Mouse (Mus musculus) liver, embryonic 11.5 days (tissue): Measurements from ENCODE around the gene Keap1. TPM values are rescaled to one million over a fixed set of nuclear protein-coding genes. Genes with fewer than 3 reads are reported as not detected.

Experiments used
- ATAC-seq: fragments of 200-750 bp; cut with Nextera tagmentation; replicated peaks from 2 replicates; pipeline ENCODE4 v1.8.0; 2017; ENCODE audit warnings: moderate number of reproducible peaks, mild to moderate bottlenecking, moderate TSS enrichment, moderate library complexity; ENCODE audit not compliant: low FRiP score
- DNase-seq: peaks from one replicate; pipeline ENCODE4 v3.0.0-alpha.2; 2017; ENCODE audit warnings: low spot score
- H3K27ac ChIP-seq: fragments of 300-500 bp; sonication (generic); 2 replicates; pipeline ENCODE4 v1.5.1; 2014; ENCODE audit warnings: mild to moderate bottlenecking, low read depth, low read length, control low read depth
- H3K27me3 ChIP-seq: fragments of 300-500 bp; sonication (generic); replicated peaks from 2 replicates; pipeline ENCODE4 v1.6.1; 2014; ENCODE audit warnings: low read length, mixed read lengths; ENCODE audit not compliant: control insufficient read depth, insufficient read depth
- H3K36me3 ChIP-seq: fragments of 300-500 bp; sonication (generic); 2 replicates; pipeline ENCODE4 v1.6.1; 2014; ENCODE audit warnings: mild to moderate bottlenecking, low read length, moderate library complexity, mixed read lengths; ENCODE audit not compliant: control insufficient read depth, insufficient read depth
- H3K4me1 ChIP-seq: fragments of 300-500 bp; sonication (generic); replicated peaks from 2 replicates; pipeline ENCODE4 v1.6.1; 2014; ENCODE audit warnings: low read length, mixed read lengths; ENCODE audit not compliant: control insufficient read depth, insufficient read depth
- H3K4me2 ChIP-seq: fragments of 300-500 bp; sonication (generic); 2 replicates; pipeline ENCODE4 v1.6.1; 2014; ENCODE audit warnings: mild to moderate bottlenecking, control low read depth, moderate library complexity
- H3K4me3 ChIP-seq: fragments of 300-500 bp; sonication (generic); 2 replicates; pipeline ENCODE4 v1.5.1; 2014; ENCODE audit warnings: low read depth, low read length, control low read depth
- H3K9ac ChIP-seq: fragments of 300-500 bp; sonication (generic); 2 replicates; pipeline ENCODE4 v1.6.1; 2014; ENCODE audit warnings: low read depth, low read length, control low read depth
- H3K9me3 ChIP-seq: fragments of 300-500 bp; sonication (generic); 2 replicates; pipeline ENCODE4 v1.6.1; 2016; ENCODE audit warnings: low read length, inconsistent platforms, mixed read lengths; ENCODE audit not compliant: control insufficient read depth
- WGBS: fragments of 180-500 bp; shearing (Covaris S2); extraction: QIAGEN DNeasy Blood & Tissue Kit; methylation state at CpG from one replicate; pipeline ENCODE4 v1.1.7; 2014; 5-methylcytosine and 5-hydroxymethylcytosine counted together
- polyA plus RNA-seq: library from polyadenylated mRNA; unstranded; fragments of >200 nt; fragmentation: Nextera tagmentation; extraction: Ambion mirVana; gene quantifications from 2 replicates; pipeline ENCODE4 v1.2.1, GENCODE M21; 2014

Gene Keap1
- polyA plus RNA-seq, 1 experiment from 2014 or later: 43.8 TPM

DNA sequence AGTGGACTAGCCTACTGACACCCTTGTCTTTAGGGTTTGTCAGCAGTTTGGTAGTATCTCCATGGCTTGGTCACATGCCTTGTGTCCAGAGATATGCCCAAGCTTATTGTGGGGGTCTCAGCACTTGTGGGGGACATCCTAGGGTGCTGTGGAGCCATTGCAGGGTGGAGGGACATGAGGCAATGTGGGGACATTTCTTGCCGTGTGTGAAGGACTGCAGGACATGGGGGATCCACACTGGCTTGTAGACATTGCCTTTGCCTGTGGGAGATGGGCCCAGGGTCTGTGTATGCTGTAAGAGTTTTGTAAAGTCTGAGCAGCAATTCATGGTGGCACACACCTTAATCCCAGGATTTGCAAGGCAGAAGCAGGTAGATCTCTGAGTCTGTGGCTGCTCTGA lies 58.3 kb downstream of the Keap1 start:
- no peak for ATAC-seq
- DNase-seq: no peak
- Histone ChIP-seq H3K27ac (no peak overlapping the region), H3K27me3 (no peaks in the 10 kb centered on the region), H3K4me2 (no peak overlapping the region; the same call in 1 of the 2 replicates), H3K9ac (0 out of 2 replicates have a peak overlapping the region, but pooled peaks have one; percentile 6), H3K9me3 (no peaks in the 10 kb centered on the region), H3K36me3 (no peaks in the 10 kb centered on the region), H3K4me3 (no peak overlapping the region; the same call in 1 of the 2 replicates), H3K4me1 (peaks cover 39% of the 10 kb centered on the region)
- 33% methylated on average over 1 of the region's 1 CpGs for WGBS

DNA sequence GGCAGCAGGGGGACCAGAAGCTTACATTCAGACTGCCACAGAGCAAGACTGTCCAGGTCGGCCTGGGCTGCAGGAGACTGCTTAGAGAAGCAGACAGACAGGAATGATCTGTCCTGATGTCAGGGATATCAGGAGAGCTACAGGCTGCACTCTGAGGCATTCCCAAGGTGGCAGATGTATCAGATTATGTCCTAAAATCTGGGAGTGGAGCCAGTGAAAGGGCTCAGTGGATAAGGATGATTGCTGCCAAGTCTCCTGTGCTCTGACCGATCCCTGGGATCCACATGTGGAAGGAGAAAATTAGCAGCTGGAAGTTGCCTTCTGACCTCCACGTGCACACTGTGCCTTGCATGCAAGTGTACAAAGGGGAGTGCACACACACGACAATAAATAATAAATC lies 58.8 kb downstream of the Keap1 start:
- no peak overlapping the region for H3K4me2 ChIP-seq
- ATAC-seq: no peak
- WGBS: 76% methylated on average over 4 of the region's 4 CpGs

More for the DNA sequence above, 58.8 kb downstream of the Keap1 start:
- Histone ChIP-seq H3K9me3 (no peaks in the 10 kb centered on the region), H3K27me3 (no peaks in the 10 kb centered on the region), H3K9ac (0 out of 2 replicates have a peak overlapping the region, but pooled peaks have one; percentile 6), H3K36me3 (no peaks in the 10 kb centered on the region), H3K4me3 (no peak overlapping the region), H3K27ac (no peak overlapping the region), H3K4me1 (peaks cover 35% of the 10 kb centered on the region)
- DNase-seq: no peak

Other genes with a start within 250 kb of the Keap1 start
- gene Mrpl4, start 236.6 kb downstream of the Keap1 start, polyA plus RNA-seq: 138 and 145 TPM in 2 replicates
- 12.2 and 13.0 TPM in 2 replicates for gene Icam1, start 223.4 kb downstream of the Keap1 start, polyA plus RNA-seq
- gene Icam4, start 210.0 kb downstream of the Keap1 start, polyA plus RNA-seq: 146 and 147 TPM in 2 replicates
- gene Icam5, start 207.3 kb downstream of the Keap1 start, polyA plus RNA-seq: 0.37 and 0.44 TPM in 2 replicates
- gene Zglp1, start 172.3 kb downstream of the Keap1 start, polyA plus RNA-seq: 0.67 and 1.4 TPM in 2 replicates
- 0.53 and 1.4 TPM in 2 replicates for gene Gm49373, start 166.3 kb downstream of the Keap1 start, polyA plus RNA-seq
- 74.9 and 75.1 TPM in 2 replicates for gene Fdx1l, start 165.7 kb downstream of the Keap1 start, polyA plus RNA-seq
- gene Gm38431, start 147.4 kb downstream of the Keap1 start, polyA plus RNA-seq: 4.2 and 4.3 TPM in 2 replicates
- gene Raver1, start 147.4 kb downstream of the Keap1 start, polyA plus RNA-seq: 89.8 and 94.0 TPM in 2 replicates
- 11.5 and 13.8 TPM in 2 replicates for gene Tyk2, start 108.1 kb downstream of the Keap1 start, polyA plus RNA-seq
- gene Cdc37, start 89.4 kb downstream of the Keap1 start, polyA plus RNA-seq: 334 and 347 TPM in 2 replicates
- 5.3 and 5.4 TPM in 2 replicates for gene Pde4a, start 73.6 kb downstream of the Keap1 start, polyA plus RNA-seq
- gene S1pr5, start 9.1 kb upstream of the Keap1 start, polyA plus RNA-seq: not detected in 2 replicates
- gene Atg4d, start 25.9 kb upstream of the Keap1 start, polyA plus RNA-seq: 57.0 and 61.1 TPM in 2 replicates
- gene Kri1, start 48.6 kb upstream of the Keap1 start, polyA plus RNA-seq: 19.3 and 24.2 TPM in 2 replicates
- 48.0 and 48.2 TPM in 2 replicates for gene Cdkn2d, start 52.0 kb upstream of the Keap1 start, polyA plus RNA-seq
- gene Ap1m2, start 73.0 kb upstream of the Keap1 start, polyA plus RNA-seq: 1.2 and 1.6 TPM in 2 replicates
- 57.2 and 61.2 TPM in 2 replicates for gene Slc44a2, start 81.3 kb upstream of the Keap1 start, polyA plus RNA-seq
- 141 and 149 TPM in 2 replicates for gene Ilf3, start 128.5 kb upstream of the Keap1 start, polyA plus RNA-seq
- gene Qtrt1, start 172.5 kb upstream of the Keap1 start, polyA plus RNA-seq: 59.2 and 60.2 TPM in 2 replicates
- 72.7 and 79.5 TPM in 2 replicates for gene Dnm2, start 185.5 kb upstream of the Keap1 start, polyA plus RNA-seq